Mouse (Mus musculus) liver, embryonic 11.5 days (tissue): ENCODE results near the gene Rab31. TPM values are rescaled to one million over a fixed set of nuclear protein-coding genes. Genes with fewer than 3 reads are reported as not detected.
"Not testable (repeated sequence)": the region's sequence is repeated elsewhere in the genome, so short reads cannot be mapped to it uniquely, and the experiment has no call there.

Experiments used
- ATAC-seq: fragments of 200-750 bp; cut with Nextera tagmentation; replicated peaks from 2 replicates; pipeline ENCODE4 v1.8.0; 2017; ENCODE audit warnings: moderate number of reproducible peaks, mild to moderate bottlenecking, moderate TSS enrichment, moderate library complexity; ENCODE audit not compliant: low FRiP score
- DNase-seq: peaks from one replicate; pipeline ENCODE4 v3.0.0-alpha.2; 2017; ENCODE audit warnings: low spot score
- H3K27ac ChIP-seq: fragments of 300-500 bp; sonication (generic); 2 replicates; pipeline ENCODE4 v1.5.1; 2014; ENCODE audit warnings: mild to moderate bottlenecking, low read depth, low read length, control low read depth
- H3K27me3 ChIP-seq: fragments of 300-500 bp; sonication (generic); replicated peaks from 2 replicates; pipeline ENCODE4 v1.6.1; 2014; ENCODE audit warnings: low read length, mixed read lengths; ENCODE audit not compliant: control insufficient read depth, insufficient read depth
- H3K36me3 ChIP-seq: fragments of 300-500 bp; sonication (generic); 2 replicates; pipeline ENCODE4 v1.6.1; 2014; ENCODE audit warnings: mild to moderate bottlenecking, low read length, moderate library complexity, mixed read lengths; ENCODE audit not compliant: control insufficient read depth, insufficient read depth
- H3K4me1 ChIP-seq: fragments of 300-500 bp; sonication (generic); replicated peaks from 2 replicates; pipeline ENCODE4 v1.6.1; 2014; ENCODE audit warnings: low read length, mixed read lengths; ENCODE audit not compliant: control insufficient read depth, insufficient read depth
- H3K4me2 ChIP-seq: fragments of 300-500 bp; sonication (generic); 2 replicates; pipeline ENCODE4 v1.6.1; 2014; ENCODE audit warnings: mild to moderate bottlenecking, control low read depth, moderate library complexity
- H3K4me3 ChIP-seq: fragments of 300-500 bp; sonication (generic); 2 replicates; pipeline ENCODE4 v1.5.1; 2014; ENCODE audit warnings: low read depth, low read length, control low read depth
- H3K9ac ChIP-seq: fragments of 300-500 bp; sonication (generic); 2 replicates; pipeline ENCODE4 v1.6.1; 2014; ENCODE audit warnings: low read depth, low read length, control low read depth
- H3K9me3 ChIP-seq: fragments of 300-500 bp; sonication (generic); 2 replicates; pipeline ENCODE4 v1.6.1; 2016; ENCODE audit warnings: low read length, inconsistent platforms, mixed read lengths; ENCODE audit not compliant: control insufficient read depth
- WGBS: fragments of 180-500 bp; shearing (Covaris S2); extraction: QIAGEN DNeasy Blood & Tissue Kit; methylation state at CpG from one replicate; pipeline ENCODE4 v1.1.7; 2014; 5-methylcytosine and 5-hydroxymethylcytosine counted together
- polyA plus RNA-seq: library from polyadenylated mRNA; unstranded; fragments of >200 nt; fragmentation: Nextera tagmentation; extraction: Ambion mirVana; gene quantifications from 2 replicates; pipeline ENCODE4 v1.2.1, GENCODE M21; 2014

Rab31 gene
- polyA plus RNA-seq, 1 experiment from 2014 or later, result 16.3 TPM

- no peak for ATAC-seq
- WGBS, result 88% methylated on average over 11 of the region's 11 CpGs
- H3K27ac ChIP-seq, result no peak within 1 kb of the TSS
- H3K4me3 ChIP-seq, result no peak within 1 kb of the TSS
- H3K9ac ChIP-seq, result no peak within 1 kb of the TSS
- H3K9me3 ChIP-seq, result no peaks in the 10 kb centered on the region
- H3K4me2 ChIP-seq, result no peak within 1 kb of the TSS
- no peak for DNase-seq
- H3K4me1 ChIP-seq, result no peaks in the 10 kb centered on the region
- H3K36me3 ChIP-seq, result no peaks in the 10 kb centered on the region
- H3K27me3 ChIP-seq, result no peaks in the 10 kb centered on the region
These were observed 130.8 kb downstream of the Rab31 start, which contains the start of gene Txndc2 for GRCm38 (mm10) chr17:65641734-65642218. Gene Txndc2, minus strand, starts transcription at chr17:65642168.

GRCm38 (mm10) chr17:65639144-65639543 lies 133.4 kb downstream of the Rab31 start:
- Histone ChIP-seq H3K4me2 (no peak overlapping the region), H3K27me3 (no peaks in the 10 kb centered on the region), H3K27ac (no peak overlapping the region), H3K9me3 (no peaks in the 10 kb centered on the region), H3K36me3 (no peaks in the 10 kb centered on the region), H3K4me1 (no peaks in the 10 kb centered on the region), H3K9ac (no peak overlapping the region), H3K4me3 (no peak overlapping the region)
- DNase-seq (no peak), ATAC-seq (no peak)
- WGBS, result 81% methylated on average over 1 of the region's 1 CpGs

GRCm38 (mm10) chr17:65635715-65636360 lies 136.7 kb downstream of the Rab31 start:
- no peak overlapping the region for H3K4me3 ChIP-seq
- no peak overlapping the region for H3K27ac ChIP-seq
- H3K9ac ChIP-seq, result no peak overlapping the region
- H3K4me2 ChIP-seq, result no peak overlapping the region
- H3K9me3 ChIP-seq, result no peaks in the 10 kb centered on the region
- H3K4me1 ChIP-seq, result no peaks in the 10 kb centered on the region
- no peaks in the 10 kb centered on the region for H3K36me3 ChIP-seq
- DNase-seq, result no peak
- no peaks in the 10 kb centered on the region for H3K27me3 ChIP-seq
- WGBS, result 43% methylated on average over 14 of the region's 14 CpGs
- ATAC-seq, result no peak

- no peak overlapping the region for H3K4me2 ChIP-seq
- DNase-seq, result no peak
- H3K27me3 ChIP-seq, result no peaks in the 10 kb centered on the region
- H3K9ac ChIP-seq, result no peak overlapping the region
- no peaks in the 10 kb centered on the region for H3K4me1 ChIP-seq
- no peak overlapping the region for H3K4me3 ChIP-seq
- ATAC-seq, result no peak
- no peaks in the 10 kb centered on the region for H3K9me3 ChIP-seq
- no peak overlapping the region for H3K27ac ChIP-seq
- 74% methylated on average over 6 of the region's 6 CpGs for WGBS
- H3K36me3 ChIP-seq, result no peaks in the 10 kb centered on the region
These were observed 142.6 kb downstream of the Rab31 start for GRCm38 (mm10) chr17:65629943-65630342.

- not testable (repeated sequence) for H3K4me1 ChIP-seq, H3K4me2 ChIP-seq, H3K9ac ChIP-seq, H3K27ac ChIP-seq, H3K4me3 ChIP-seq, H3K27me3 ChIP-seq, H3K9me3 ChIP-seq, ATAC-seq, DNase-seq, H3K36me3 ChIP-seq
- WGBS, result 74% methylated on average over 13 of the region's 13 CpGs
These were observed 143.6 kb downstream of the Rab31 start for GRCm38 (mm10) chr17:65628823-65629532.

GRCm38 (mm10) chr17:65626301-65626700 lies 146.3 kb downstream of the Rab31 start:
- 0 out of 2 replicates have a peak, but pooled peaks cover 3% of the 10 kb centered on the region for H3K9me3 ChIP-seq
- no peaks in the 10 kb centered on the region for H3K36me3 ChIP-seq
- H3K27me3 ChIP-seq, result no peaks in the 10 kb centered on the region
- no peaks in the 10 kb centered on the region for H3K4me1 ChIP-seq
- H3K4me3 ChIP-seq, result no peak overlapping the region
- ATAC-seq (no peak), DNase-seq (no peak)
- WGBS, result 82% methylated on average over 6 of the region's 6 CpGs
- H3K9ac ChIP-seq, result no peak overlapping the region
- H3K4me2 ChIP-seq, result no peak overlapping the region
- no peak overlapping the region for H3K27ac ChIP-seq

- Histone ChIP-seq H3K36me3 (no peaks in the 10 kb centered on the region), H3K4me1 (no peaks in the 10 kb centered on the region), H3K9ac (no peak overlapping the region), H3K27me3 (no peaks in the 10 kb centered on the region), H3K4me3 (no peak overlapping the region), H3K27ac (no peak overlapping the region), H3K9me3 (0 out of 2 replicates have a peak, but pooled peaks cover 3% of the 10 kb centered on the region), H3K4me2 (no peak overlapping the region)
- ATAC-seq (no peak), DNase-seq (no peak)
- WGBS, result 87% methylated on average over 6 of the region's 6 CpGs
These were observed 147.0 kb downstream of the Rab31 start for GRCm38 (mm10) chr17:65625563-65625962.

GRCm38 (mm10) chr17:65623130-65623529 lies 149.4 kb downstream of the Rab31 start:
- no peak for DNase-seq
- ATAC-seq, result no peak

GRCm38 (mm10) chr17:65618431-65618830 lies 154.1 kb downstream of the Rab31 start:
- Histone ChIP-seq H3K36me3 (no peaks in the 10 kb centered on the region), H3K4me2 (no peak overlapping the region), H3K9me3 (no peaks in the 10 kb centered on the region), H3K27ac (no peak overlapping the region), H3K4me3 (no peak overlapping the region), H3K4me1 (peaks cover 5% of the 10 kb centered on the region; the same call in 1 of the 2 replicates), H3K9ac (no peak overlapping the region), H3K27me3 (no peaks in the 10 kb centered on the region)
- 84% methylated on average over 2 of the region's 2 CpGs for WGBS
- ATAC-seq (no peak), DNase-seq (no peak)

More at GRCm38 (mm10) chr17:65623130-65623529, 149.4 kb downstream of the Rab31 start:
- no peak overlapping the region for H3K27ac ChIP-seq
- no peaks in the 10 kb centered on the region for H3K4me1 ChIP-seq
- no peaks in the 10 kb centered on the region for H3K36me3 ChIP-seq
- no peak overlapping the region for H3K4me2 ChIP-seq
- no peak overlapping the region for H3K4me3 ChIP-seq
- no peaks in the 10 kb centered on the region for H3K27me3 ChIP-seq
- H3K9ac ChIP-seq, result no peak overlapping the region
- 0 out of 2 replicates have a peak, but pooled peaks cover 3% of the 10 kb centered on the region for H3K9me3 ChIP-seq
